Mouse (Mus musculus) CH12.LX (cell line): ENCODE measurements at regions not wholly inside any gene's neighbourhood (a gene's known extent, or its start where the extent isn't known, plus 50 kb on each side); places are given as distances from the start of the nearest gene placed in this dataset.

Experiments used
- DNase-seq: peaks from one replicate; pipeline ENCODE4 v3.0.0-alpha.2; 2013; ENCODE audit errors: extremely low read depth
- H3K27ac ChIP-seq: 2 replicates; pipeline ENCODE4 v1.5.1; 2012; ENCODE audit warnings: low read depth, mild to moderate bottlenecking, control low read depth, moderate library complexity; ENCODE audit not compliant: insufficient read depth
- H3K27me3 ChIP-seq: replicated peaks from 2 replicates; pipeline ENCODE3; 2012; ENCODE audit warnings: inconsistent platforms
- H3K36me3 ChIP-seq, 2 experiments: replicated peaks in 1 of 2; 2 replicates each; pipeline versions ENCODE3 to v1.6.1; 2012; ENCODE audit warnings: inconsistent platforms in 1 of 2, low read length in 1 of 2, mild to moderate bottlenecking in 1 of 2, mixed read lengths in 1 of 2, moderate library complexity in 1 of 2; ENCODE audit not compliant: control insufficient read depth in 1 of 2, insufficient read depth in 1 of 2
- H3K4me1 ChIP-seq, 2 experiments: 2 replicates each; pipeline ENCODE4 v1.6.1; 2012; ENCODE audit warnings: inconsistent platforms in 1 of 2, moderate library complexity in 1 of 2; ENCODE audit not compliant: insufficient read depth in 2 of 2, control insufficient read depth in 1 of 2
- H3K4me2 ChIP-seq: 2 replicates; pipeline ENCODE4 v1.6.1; 2012; ENCODE audit warnings: low read depth, mild to moderate bottlenecking, control low read depth; ENCODE audit not compliant: poor library complexity, insufficient read depth, severe bottlenecking
- H3K4me3 ChIP-seq, 3 experiments: fragments of 150-350 bp in 1 of 3; sonication (generic) in 1 of 3; replicated peaks in 1 of 3; 2 replicates each; pipeline versions ENCODE3 to v1.5.1; 2011 to 2012; ENCODE audit warnings: low read depth in 2 of 3, low read length in 2 of 3, mild to moderate bottlenecking in 2 of 3, moderate library complexity in 2 of 3, control low read depth in 1 of 3, improper control_type of control experiment in 1 of 3, inconsistent platforms in 1 of 3, mixed read lengths in 1 of 3; ENCODE audit not compliant: poor library complexity in 1 of 3
- H3K79me2 ChIP-seq: replicated peaks from 2 replicates; pipeline ENCODE4 v1.6.1; 2012; ENCODE audit warnings: mild to moderate bottlenecking, moderate library complexity; ENCODE audit not compliant: control insufficient read depth, poor library complexity, insufficient read depth, severe bottlenecking; ENCODE audit errors: extremely low read depth
- H3K9ac ChIP-seq: 2 replicates; pipeline ENCODE4 v1.6.1; 2012; ENCODE audit warnings: low read depth, mild to moderate bottlenecking, control low read depth, moderate library complexity; ENCODE audit not compliant: insufficient read depth
- H3K9me3 ChIP-seq: replicated peaks from 2 replicates; pipeline ENCODE3; 2012; ENCODE audit warnings: low read length, inconsistent platforms, mixed read lengths
- BHLHE40 ChIP-seq: IDR thresholded peaks from 2 replicates; pipeline ENCODE4 v1.6.1; 2011; ENCODE audit warnings: mild to moderate bottlenecking, low read depth, low read length, improper control_type of control experiment
- CHD1 ChIP-seq: IDR thresholded peaks from 2 replicates; pipeline ENCODE4 v1.6.1; 2012; ENCODE audit warnings: low read depth, low read length, improper control_type of control experiment, inconsistent platforms
- CHD2 ChIP-seq: IDR thresholded peaks from 2 replicates; pipeline ENCODE4 v1.6.1; 2011; ENCODE audit warnings: low read length, improper control_type of control experiment
- E2F4 ChIP-seq: IDR thresholded peaks from 2 replicates; pipeline ENCODE4 v1.6.1; 2011; ENCODE audit warnings: low read depth, low read length, improper control_type of control experiment; ENCODE audit not compliant: insufficient replicate concordance
- EP300 ChIP-seq: IDR thresholded peaks from 2 replicates; pipeline ENCODE4 v1.6.1; 2011; ENCODE audit warnings: low read length, improper control_type of control experiment
- ETS1 ChIP-seq: conservative IDR thresholded peaks from 2 replicates; pipeline ENCODE4 v1.6.1; 2012; ENCODE audit warnings: low read depth, mild to moderate bottlenecking, inconsistent platforms, low read length, improper control_type of control experiment, moderate library complexity
- GABPA ChIP-seq: IDR thresholded peaks from 2 replicates; pipeline ENCODE4 v1.6.1; 2012; ENCODE audit warnings: low read depth, low read length, improper control_type of control experiment, inconsistent platforms; ENCODE audit not compliant: insufficient replicate concordance
- HCFC1 ChIP-seq: IDR thresholded peaks from 2 replicates; pipeline ENCODE4 v1.6.1; 2012; ENCODE audit warnings: low read depth, mild to moderate bottlenecking, inconsistent platforms, low read length, improper control_type of control experiment
- IRF4 ChIP-seq: IDR thresholded peaks from 2 replicates; pipeline ENCODE4 v1.6.1; 2014; ENCODE audit warnings: low read depth, mild to moderate bottlenecking, inconsistent platforms, low read length, improper control_type of control experiment
- JUN ChIP-seq: IDR thresholded peaks from 2 replicates; pipeline ENCODE4 v1.6.1; 2011; ENCODE audit warnings: low read depth, mild to moderate bottlenecking, low read length, improper control_type of control experiment, moderate library complexity; ENCODE audit not compliant: insufficient read depth
- JUND ChIP-seq: conservative IDR thresholded peaks from 2 replicates; pipeline ENCODE4 v1.6.1; 2011; ENCODE audit warnings: low read depth, low read length, improper control_type of control experiment
- MAFK ChIP-seq: IDR thresholded peaks from 2 replicates; pipeline ENCODE4 v1.6.1; 2011; ENCODE audit warnings: low read length, improper control_type of control experiment; ENCODE audit not compliant: insufficient replicate concordance
- MAX ChIP-seq: IDR thresholded peaks from 2 replicates; pipeline ENCODE4 v1.6.1; 2011; ENCODE audit warnings: low read length, improper control_type of control experiment
- MAZ ChIP-seq: IDR thresholded peaks from 2 replicates; pipeline ENCODE4 v1.6.1; 2012; ENCODE audit warnings: low read depth, mild to moderate bottlenecking, inconsistent platforms, low read length, improper control_type of control experiment, moderate library complexity
- MEF2A ChIP-seq: IDR thresholded peaks from 2 replicates; pipeline ENCODE4 v1.6.1; 2014; ENCODE audit warnings: low read depth, mild to moderate bottlenecking, inconsistent platforms, low read length, improper control_type of control experiment, borderline replicate concordance
- MYC ChIP-seq: IDR thresholded peaks from 2 replicates; pipeline ENCODE4 v1.6.1; 2011; ENCODE audit warnings: low read depth, mild to moderate bottlenecking, improper control_type of control experiment, low read length
- NELFE ChIP-seq: IDR thresholded peaks from 2 replicates; pipeline ENCODE4 v1.6.1; 2011; ENCODE audit warnings: low read depth, low read length, improper control_type of control experiment
- PAX5 ChIP-seq: IDR thresholded peaks from 2 replicates; pipeline ENCODE4 v1.6.1; 2012; ENCODE audit warnings: low read length, inconsistent platforms, mixed read lengths
- POLR2A ChIP-seq: IDR thresholded peaks from 2 replicates; pipeline ENCODE4 v1.6.1; 2011; ENCODE audit warnings: low read depth, mild to moderate bottlenecking, improper control_type of control experiment, low read length
- SIN3A ChIP-seq: IDR thresholded peaks from 2 replicates; pipeline ENCODE4 v1.6.1; 2012; ENCODE audit warnings: low read length, improper control_type of control experiment, inconsistent platforms
- SMC3 ChIP-seq: IDR thresholded peaks from 2 replicates; pipeline ENCODE4 v1.6.1; 2011; ENCODE audit warnings: low read depth, low read length, improper control_type of control experiment
- TBP ChIP-seq: conservative IDR thresholded peaks from 2 replicates; pipeline ENCODE4 v1.6.1; 2011; ENCODE audit warnings: low read depth, low read length, improper control_type of control experiment
- TCF12 ChIP-seq: IDR thresholded peaks from 2 replicates; pipeline ENCODE4 v1.6.1; 2014; ENCODE audit warnings: low read depth, mild to moderate bottlenecking, inconsistent platforms, low read length, improper control_type of control experiment
- UBTF ChIP-seq: IDR thresholded peaks from 2 replicates; pipeline ENCODE4 v1.6.1; 2012; ENCODE audit warnings: low read depth, mild to moderate bottlenecking, inconsistent platforms, low read length, improper control_type of control experiment, moderate library complexity
- USF2 ChIP-seq: conservative IDR thresholded peaks from 2 replicates; pipeline ENCODE4 v1.6.1; 2011; ENCODE audit warnings: low read depth, low read length, improper control_type of control experiment
- ZKSCAN1 ChIP-seq: IDR thresholded peaks from 2 replicates; pipeline ENCODE4 v1.6.1; 2012; ENCODE audit warnings: low read depth, inconsistent platforms, low read length, improper control_type of control experiment, borderline replicate concordance
- ZNF384 ChIP-seq: IDR thresholded peaks from 2 replicates; pipeline ENCODE4 v1.6.1; 2012; ENCODE audit warnings: low read depth, low read length, improper control_type of control experiment, inconsistent platforms
- dilution Hi-C: fragments of 300-500 bp; cut with MboI; formaldehyde crosslinking; loops from 2 replicates; pipeline ENCODE4 v1.14.3; 2020; ENCODE audit warnings: low sequenced_read_pairs; ENCODE audit not compliant: extremely low pct_unique_long_range_greater_than_20kb, extremely low pct_ligation_motif_present
- in situ Hi-C: fragments of 300-500 bp; cut with MboI; formaldehyde crosslinking; loops from 3 replicates; pipeline ENCODE4 v1.14.3; 2019; ENCODE audit warnings: low sequenced_read_pairs, low pct_ligation_motif_present, low pct_unique_long_range_greater_than_20kb, mixed read lengths

- Histone ChIP-seq H3K4me1 (peaks cover 20 to 51% of the 10 kb centered on the region in 2 experiments; a peak in 3 of 4 replicates), H3K4me2 (no peak overlapping the region; the same call in 1 of the 2 replicates), H3K27ac (no peak overlapping the region), H3K79me2 (no peaks in the 10 kb centered on the region), H3K9ac (no peak overlapping the region), H3K9me3 (no peaks in the 10 kb centered on the region), H3K36me3 (no peaks in the 10 kb centered on the region), H3K4me3 (no peak overlapping the region), H3K27me3 (no peaks in the 10 kb centered on the region)
- TF ChIP-seq NELFE (no peak), USF2 (no peak), CHD2 (no peak)
- no peak for DNase-seq
- dilution Hi-C loops: no loop called here
- in situ Hi-C loops: loop anchor here (25.0 kb wide), 1 partner anchor 237 kb away; no protein-coding TSS in a partner anchor
Measured at GRCm38 (mm10) chr19:14349753-14350152, 248.1 kb downstream of the Tle4 start.

GRCm38 (mm10) chr19:14351728-14352340 is 246.0 kb downstream of the Tle4 start:
- in situ Hi-C loops: loop anchor here (25.0 kb wide), 1 partner anchor 240 kb away; no protein-coding TSS in a partner anchor
- peak overlapping the region; percentile 94 for H3K27ac ChIP-seq

More at GRCm38 (mm10) chr19:14351728-14352340, 246.0 kb downstream of the Tle4 start:
- H3K27me3 ChIP-seq: no peaks in the 10 kb centered on the region
- no peaks in the 10 kb centered on the region for H3K9me3 ChIP-seq
- peaks cover 20 to 50% of the 10 kb centered on the region in 2 experiments; a peak in 3 of 4 replicates for H3K4me1 ChIP-seq
- TF ChIP-seq JUN (peak; percentile 86), IRF4 (peak; percentile 90; the same call in 1 of the 2 replicates), NELFE (no peak), ETS1 (peak; percentile 78), SIN3A (peak; percentile 59), CHD1 (0 out of 2 replicates have a peak, but pooled peaks have one; percentile 46), CHD2 (0 out of 2 replicates have a peak, but pooled peaks have one; percentile 40), HCFC1 (no peak), UBTF (no peak), MAX (no peak), ZNF384 (peak; percentile 67), TCF12 (0 out of 2 replicates have a peak, but pooled peaks have one; percentile 40), SMC3 (0 out of 2 replicates have a peak, but pooled peaks have one; percentile 1), GABPA (no peak), TBP (0 out of 2 replicates have a peak, but pooled peaks have one; percentile 24), POLR2A (no peak; the same call in 1 of the 2 replicates), PAX5 (no peak), MAFK (peak; percentile 70), E2F4 (no peak), JUND (peak; percentile 91), MAZ (0 out of 2 replicates have a peak, but pooled peaks have one; percentile 58), MEF2A (peak; percentile 89), ZKSCAN1 (no peak), MYC (peak; percentile 73), BHLHE40 (peak; percentile 88), EP300 (peak; percentile 94)
- dilution Hi-C loops: no loop called here
- H3K4me2 ChIP-seq: peak overlapping the region; percentile 78
- no peaks in the 10 kb centered on the region for H3K79me2 ChIP-seq
- peak overlapping the region; percentile 25 for H3K9ac ChIP-seq
- H3K4me3 ChIP-seq: no peak overlapping the region
- peak; percentile 80 for DNase-seq
- H3K36me3 ChIP-seq: no peaks in the 10 kb centered on the region
